Comparison of ENCODE assay signal across 26 mouse cellular contexts in genomic region chr3:86386246-86386645, GRCm38 (mm10).
A peak's percentile ranks its signal among the peaks of the same experiment; 100 is the strongest.
DNase-seq lines count a peak whose midpoint lies in the region; ATAC-seq lines count a peak whose summit lies in the region.
"Had no signal": no experiment of that assay in that cellular context is flagged by ENCODE, and none has a peak within 500 bp of the region (broad histone marks: within the 10 kb centered on the region; RNA-seq: fewer than 3 reads in every experiment).

No protein-coding gene starts in this region.

- H3K9me3 ChIP-seq in limb, embryonic 11.5 days (ENCODE audit: control insufficient read depth, low read length), result no peaks in the 10 kb centered on the region
- H3K9me3 ChIP-seq: embryonic facial prominence, embryonic 12.5 days; embryonic facial prominence, embryonic 15.5 days; heart, embryonic 12.5 days; heart, embryonic 15.5 days; hindbrain, embryonic 10.5 days; hindbrain, embryonic 13.5 days; intestine, embryonic 15.5 days had no signal

- no peak overlapping the region for H3K4me2 ChIP-seq in limb, embryonic 11.5 days (ENCODE audit: low read depth, severe bottlenecking)
- H3K4me2 ChIP-seq: embryonic facial prominence, embryonic 12.5 days; embryonic facial prominence, embryonic 15.5 days; heart, embryonic 12.5 days; heart, embryonic 15.5 days; hindbrain, embryonic 13.5 days; intestine, embryonic 15.5 days had no signal

- H3K36me3 ChIP-seq in limb, embryonic 11.5 days (ENCODE audit: control insufficient read depth, insufficient read depth, low read length), result no peaks in the 10 kb centered on the region
- H3K36me3 ChIP-seq: embryonic facial prominence, embryonic 12.5 days; embryonic facial prominence, embryonic 15.5 days; heart, embryonic 12.5 days; heart, embryonic 15.5 days; hindbrain, embryonic 10.5 days; hindbrain, embryonic 13.5 days; intestine, embryonic 15.5 days had no signal

- DNase-seq in embryo, embryonic 10 days (ENCODE audit: low spot score), result peak; percentile 61
- no peak for DNase-seq in embryo, embryonic 9.5 days (ENCODE audit: extremely low spot score)
- DNase-seq in embryo, embryonic 11.5 days (ENCODE audit: low read depth, low spot score), result peak; percentile 17
- peak; percentile 50 for DNase-seq in limb, embryonic 11.5 days (ENCODE audit: low spot score)
- DNase-seq in spleen, adult 12 weeks (ENCODE audit: low spot score), result no peak
- DNase-seq in gastrocnemius, adult 8-10 months (ENCODE audit: low spot score in 2 of 2), result no peak
- DNase-seq: adrenal gland, adult 8-10 months; adrenal gland, postnatal 25 days; cerebellum, adult 11-12 months; cerebellum, adult 8-10 months; cerebellum, postnatal 36 days; forebrain, postnatal 0 days; gastrocnemius, postnatal 14 days; heart, adult 11 months; heart, postnatal 10 days; heart, postnatal 36 days had no signal

- peak; percentile 67 for ATAC-seq in limb, embryonic 11.5 days (ENCODE audit: insufficient number of reproducible peaks, low FRiP score, low TSS enrichment, low read depth)
- ATAC-seq: activated CD4-positive, CD25-positive, alpha-beta regulatory T cell, adult 4 months; forebrain, embryonic 14.5 days; forebrain, postnatal 0 days; hindbrain, embryonic 16.5 days; intestine, embryonic 15.5 days had no signal

- no peak overlapping the region for H3K4me3 ChIP-seq in limb, embryonic 11.5 days (ENCODE audit: low read depth, low read length)
- H3K4me3 ChIP-seq: embryonic facial prominence, embryonic 12.5 days; embryonic facial prominence, embryonic 15.5 days; heart, embryonic 12.5 days; heart, embryonic 15.5 days; hindbrain, embryonic 10.5 days; hindbrain, embryonic 13.5 days; intestine, embryonic 15.5 days had no signal

- no peaks in the 10 kb centered on the region for H3K27me3 ChIP-seq in limb, embryonic 11.5 days (ENCODE audit: control insufficient read depth, insufficient read depth, low read length)
- H3K27me3 ChIP-seq: embryonic facial prominence, embryonic 12.5 days; embryonic facial prominence, embryonic 15.5 days; heart, embryonic 12.5 days; heart, embryonic 15.5 days; hindbrain, embryonic 13.5 days; intestine, embryonic 15.5 days had no signal

- 13% methylated on average over 4 of the region's 4 CpGs for WGBS in limb, embryonic 11.5 days

- H3K27ac ChIP-seq in limb, embryonic 11.5 days (replicated peaks; ENCODE audit: low read depth, low read length), result no peak overlapping the region
- H3K27ac ChIP-seq: embryonic facial prominence, embryonic 12.5 days; embryonic facial prominence, embryonic 15.5 days; heart, embryonic 15.5 days; hindbrain, embryonic 10.5 days; hindbrain, embryonic 13.5 days; intestine, embryonic 15.5 days had no signal

- H3K4me1 ChIP-seq in limb, embryonic 11.5 days (ENCODE audit: control insufficient read depth, insufficient read depth, low read length), result 0 out of 2 replicates have a peak, but pooled peaks cover 2% of the 10 kb centered on the region
- H3K4me1 ChIP-seq: embryonic facial prominence, embryonic 12.5 days; embryonic facial prominence, embryonic 15.5 days; heart, embryonic 12.5 days; heart, embryonic 15.5 days; hindbrain, embryonic 13.5 days; intestine, embryonic 15.5 days had no signal

- no peak overlapping the region for H3K9ac ChIP-seq in limb, embryonic 11.5 days (ENCODE audit: low read length)
- H3K9ac ChIP-seq: embryonic facial prominence, embryonic 12.5 days; embryonic facial prominence, embryonic 15.5 days; forebrain, postnatal 0 days; heart, embryonic 12.5 days; heart, embryonic 15.5 days; hindbrain, embryonic 13.5 days; intestine, embryonic 15.5 days had no signal

Comparison
In these comparisons a context has a peak if more than half of its experiments do, and no peak if none do; other contexts are left out.
1. DNase-seq: peak in embryo, embryonic 10 days (single experiment), embryo, embryonic 11.5 days (single experiment) and limb, embryonic 11.5 days (single experiment); none in embryo, embryonic 9.5 days (single experiment), spleen, adult 12 weeks (single experiment) and gastrocnemius, adult 8-10 months (0 of 2).